Mouse (Mus musculus): Measurements from ENCODE around the gene Sfmbt2.

Sfmbt2 gene

GRCm38 (mm10) chr2:10359861-10360260 lies 10.4 kb upstream of the Sfmbt2 start:
- H3K27me3 ChIP-seq (ENCODE audit: control insufficient read depth, insufficient read depth, low read length, poor library complexity, severe bottlenecking) = no peaks in the 10 kb centered on the region
- no peak for DNase-seq (ENCODE audit: low read depth, low spot score)
- H3K36me3 ChIP-seq (ENCODE audit: control insufficient read depth, insufficient read depth, low read length, poor library complexity, severe bottlenecking) = no peaks in the 10 kb centered on the region

- Histone ChIP-seq H3K36me3 (ENCODE audit: control insufficient read depth, insufficient read depth, low read length, poor library complexity, severe bottlenecking) (no peaks in the 10 kb centered on the region), H3K27me3 (ENCODE audit: control insufficient read depth, insufficient read depth, low read length, poor library complexity, severe bottlenecking) (no peaks in the 10 kb centered on the region)
- DNase-seq (ENCODE audit: low read depth, low spot score) = no peak
Measured at GRCm38 (mm10) chr2:10365081-10365480, 5.2 kb upstream of the Sfmbt2 start.

GRCm38 (mm10) chr2:10366284-10366683 lies 4.0 kb upstream of the Sfmbt2 start:
- no peak for DNase-seq (ENCODE audit: low read depth, low spot score)
- H3K27me3 ChIP-seq (ENCODE audit: control insufficient read depth, insufficient read depth, low read length, poor library complexity, severe bottlenecking) = no peaks in the 10 kb centered on the region
- no peaks in the 10 kb centered on the region for H3K36me3 ChIP-seq (ENCODE audit: control insufficient read depth, insufficient read depth, low read length, poor library complexity, severe bottlenecking)

- 0 out of 2 replicates have a peak, but pooled peaks cover 3% of the 10 kb centered on the region for H3K27me3 ChIP-seq (ENCODE audit: control insufficient read depth, insufficient read depth, low read length, poor library complexity, severe bottlenecking)
- DNase-seq (ENCODE audit: low read depth, low spot score) = no peak
- no peaks in the 10 kb centered on the region for H3K36me3 ChIP-seq (ENCODE audit: control insufficient read depth, insufficient read depth, low read length, poor library complexity, severe bottlenecking)
Measured at GRCm38 (mm10) chr2:10369676-10370075, 634 bp upstream of the Sfmbt2 start.

GRCm38 (mm10) chr2:10370687-10371458 lies 563 bp downstream of the Sfmbt2 start:
- no peaks in the 10 kb centered on the region for H3K36me3 ChIP-seq (ENCODE audit: control insufficient read depth, insufficient read depth, low read length, poor library complexity, severe bottlenecking)
- no peak for DNase-seq (ENCODE audit: low read depth, low spot score)
- 0 out of 2 replicates have a peak, but pooled peaks cover 3% of the 10 kb centered on the region for H3K27me3 ChIP-seq (ENCODE audit: control insufficient read depth, insufficient read depth, low read length, poor library complexity, severe bottlenecking)

- Histone ChIP-seq H3K36me3 (ENCODE audit: control insufficient read depth, insufficient read depth, low read length, poor library complexity, severe bottlenecking) (no peaks in the 10 kb centered on the region), H3K27me3 (ENCODE audit: control insufficient read depth, insufficient read depth, low read length, poor library complexity, severe bottlenecking) (0 out of 2 replicates have a peak, but pooled peaks cover 3% of the 10 kb centered on the region)
- no peak for DNase-seq (ENCODE audit: low read depth, low spot score)
Measured at GRCm38 (mm10) chr2:10371459-10371817, 1.1 kb downstream of the Sfmbt2 start.

- DNase-seq (ENCODE audit: low read depth, low spot score) = no peak
- 0 out of 2 replicates have a peak, but pooled peaks cover 3% of the 10 kb centered on the region for H3K27me3 ChIP-seq (ENCODE audit: control insufficient read depth, insufficient read depth, low read length, poor library complexity, severe bottlenecking)
- no peaks in the 10 kb centered on the region for H3K36me3 ChIP-seq (ENCODE audit: control insufficient read depth, insufficient read depth, low read length, poor library complexity, severe bottlenecking)
Measured at GRCm38 (mm10) chr2:10371899-10372298, 1.6 kb downstream of the Sfmbt2 start.

- DNase-seq (ENCODE audit: low read depth, low spot score) = peak; percentile 47
- Histone ChIP-seq H3K36me3 (ENCODE audit: control insufficient read depth, insufficient read depth, low read length, poor library complexity, severe bottlenecking) (no peaks in the 10 kb centered on the region), H3K27me3 (ENCODE audit: control insufficient read depth, insufficient read depth, low read length, poor library complexity, severe bottlenecking) (0 out of 2 replicates have a peak, but pooled peaks cover 3% of the 10 kb centered on the region)
Measured at GRCm38 (mm10) chr2:10372321-10372723, 2.0 kb downstream of the Sfmbt2 start.

- peak; percentile 15 for DNase-seq (ENCODE audit: low read depth, low spot score)
- Histone ChIP-seq H3K27me3 (ENCODE audit: control insufficient read depth, insufficient read depth, low read length, poor library complexity, severe bottlenecking) (0 out of 2 replicates have a peak, but pooled peaks cover 3% of the 10 kb centered on the region), H3K36me3 (ENCODE audit: control insufficient read depth, insufficient read depth, low read length, poor library complexity, severe bottlenecking) (no peaks in the 10 kb centered on the region)
Measured at GRCm38 (mm10) chr2:10372776-10373507, 2.6 kb downstream of the Sfmbt2 start.

- Histone ChIP-seq H3K27me3 (ENCODE audit: control insufficient read depth, insufficient read depth, low read length, poor library complexity, severe bottlenecking) (0 out of 2 replicates have a peak, but pooled peaks cover 3% of the 10 kb centered on the region), H3K36me3 (ENCODE audit: control insufficient read depth, insufficient read depth, low read length, poor library complexity, severe bottlenecking) (no peaks in the 10 kb centered on the region)
- peak; percentile 42 for DNase-seq (ENCODE audit: low read depth, low spot score)
Measured at GRCm38 (mm10) chr2:10373508-10374206, 3.3 kb downstream of the Sfmbt2 start.

- peak; percentile 14 for DNase-seq (ENCODE audit: low read depth, low spot score)
- H3K36me3 ChIP-seq (ENCODE audit: control insufficient read depth, insufficient read depth, low read length, poor library complexity, severe bottlenecking) = no peaks in the 10 kb centered on the region
Measured at GRCm38 (mm10) chr2:10374207-10375023, 4.1 kb downstream of the Sfmbt2 start.

GRCm38 (mm10) chr2:10375024-10375372 lies 4.7 kb downstream of the Sfmbt2 start:
- 0 out of 2 replicates have a peak, but pooled peaks cover 3% of the 10 kb centered on the region for H3K27me3 ChIP-seq (ENCODE audit: control insufficient read depth, insufficient read depth, low read length, poor library complexity, severe bottlenecking)
- no peaks in the 10 kb centered on the region for H3K36me3 ChIP-seq (ENCODE audit: control insufficient read depth, insufficient read depth, low read length, poor library complexity, severe bottlenecking)
- no peak for DNase-seq (ENCODE audit: low read depth, low spot score)

More at GRCm38 (mm10) chr2:10374207-10375023, 4.1 kb downstream of the Sfmbt2 start:
- 0 out of 2 replicates have a peak, but pooled peaks cover 3% of the 10 kb centered on the region for H3K27me3 ChIP-seq (ENCODE audit: control insufficient read depth, insufficient read depth, low read length, poor library complexity, severe bottlenecking)

GRCm38 (mm10) chr2:10389988-10390387 lies 19.7 kb downstream of the Sfmbt2 start:
- no peak for DNase-seq (ENCODE audit: low read depth, low spot score)
- no peaks in the 10 kb centered on the region for H3K36me3 ChIP-seq (ENCODE audit: control insufficient read depth, insufficient read depth, low read length, poor library complexity, severe bottlenecking)

GRCm38 (mm10) chr2:10390791-10391190 lies 20.5 kb downstream of the Sfmbt2 start:
- DNase-seq (ENCODE audit: low read depth, low spot score) = no peak
- no peaks in the 10 kb centered on the region for H3K27me3 ChIP-seq (ENCODE audit: control insufficient read depth, insufficient read depth, low read length, poor library complexity, severe bottlenecking)
- no peaks in the 10 kb centered on the region for H3K36me3 ChIP-seq (ENCODE audit: control insufficient read depth, insufficient read depth, low read length, poor library complexity, severe bottlenecking)

More at GRCm38 (mm10) chr2:10389988-10390387, 19.7 kb downstream of the Sfmbt2 start:
- no peaks in the 10 kb centered on the region for H3K27me3 ChIP-seq (ENCODE audit: control insufficient read depth, insufficient read depth, low read length, poor library complexity, severe bottlenecking)
